Mouse (Mus musculus): ENCODE data around the gene Spock2.
"Not testable (repeated sequence)": the region's sequence is repeated elsewhere in the genome, so short reads cannot be mapped to it uniquely, and the experiment has no call there.

- not testable (repeated sequence) for TF ChIP-seq POLR2A (IDR thresholded peaks at IDR 0.05; ENCODE audit: control insufficient read depth in 1 of 2, insufficient read depth in 1 of 2, low read depth in 1 of 2, low read length in 2 of 2, poor library complexity in 1 of 2); CTCF (IDR thresholded peaks at IDR 0.05 in 2 of 3, conservative IDR thresholded peaks at IDR 0.05 in 1 of 3; ENCODE audit: control insufficient read depth in 1 of 3, insufficient read depth in 1 of 3, low read depth in 2 of 3, low read length in 3 of 3, poor library complexity in 1 of 3, severe bottlenecking in 1 of 3); TCF12 (IDR thresholded peaks at IDR 0.05; ENCODE audit: low read depth, low read length); EP300 (IDR thresholded peaks at IDR 0.05; ENCODE audit: low read depth in 1 of 2, low read length in 2 of 2); MAFK (IDR thresholded peaks at IDR 0.05; ENCODE audit: borderline replicate concordance, low read depth, low read length); RCOR1 (IDR thresholded peaks at IDR 0.05; ENCODE audit: low read depth, low read length); MXI1 (IDR thresholded peaks at IDR 0.05; ENCODE audit: low read depth, low read length); USF1 (IDR thresholded peaks at IDR 0.05; ENCODE audit: low read depth, low read length); CHD1 (IDR thresholded peaks at IDR 0.05; ENCODE audit: low read depth, low read length); RAD21 (IDR thresholded peaks at IDR 0.05; ENCODE audit: low read depth, low read length); SIN3A (IDR thresholded peaks at IDR 0.05; ENCODE audit: low read length); CHD2 (IDR thresholded peaks at IDR 0.05; ENCODE audit: low read length)
Measured at GRCm38 (mm10) chr10:60175306-60175705, 69.3 kb downstream of the Spock2 start.
